ENCODE assay signal across 23 mouse cellular contexts in the genomic region with DNA sequence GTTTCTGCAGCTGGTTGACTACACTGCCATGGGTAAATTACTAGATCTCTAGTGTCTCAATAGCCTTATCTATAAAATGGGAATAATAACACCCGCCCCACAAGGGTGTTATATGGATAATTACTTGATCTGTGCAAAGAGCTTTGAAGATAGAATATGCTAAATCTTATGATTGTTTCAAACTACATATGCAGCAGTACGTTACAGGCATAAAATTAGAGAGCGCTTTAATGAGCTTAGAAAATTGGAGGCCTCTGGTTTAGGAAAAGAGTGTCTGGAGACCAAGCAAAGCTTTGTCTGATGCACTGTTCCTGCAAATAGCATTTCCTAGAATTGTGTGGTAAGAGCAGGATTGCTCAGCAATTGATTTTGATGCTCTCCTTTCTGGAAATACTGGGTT.
DNase-seq lines count a peak whose midpoint lies in the region; ATAC-seq lines count a peak whose summit lies in the region.
"Had no signal": no experiment of that assay in that cellular context is flagged by ENCODE, and none has a peak within 500 bp of the region (broad histone marks: within the 10 kb centered on the region; RNA-seq: fewer than 3 reads in every experiment).

No protein-coding gene starts in this region.

- no peak for ATAC-seq in hindbrain, embryonic 14.5 days (ENCODE audit: low FRiP score)
- no peak for ATAC-seq in hindbrain, embryonic 13.5 days (ENCODE audit: low FRiP score)
- no peak for ATAC-seq in midbrain, embryonic 12.5 days (ENCODE audit: low FRiP score, low read depth)
- no peak for ATAC-seq in midbrain, embryonic 11.5 days (ENCODE audit: low FRiP score)
- 0 out of 2 replicates have a peak, but pooled peaks have one; percentile 11 for ATAC-seq in midbrain, embryonic 15.5 days (replicated peaks)
- ATAC-seq in neural tube, embryonic 15.5 days (ENCODE audit: low FRiP score) = peak; percentile 67
- ATAC-seq: CD4-positive, CD25-positive, alpha-beta regulatory T cell, adult 4 months had no signal

- peak overlapping the region; percentile 64; the same call in 1 of the 2 replicates for H3K27ac ChIP-seq in hindbrain, embryonic 14.5 days
- H3K27ac ChIP-seq in hindbrain, embryonic 13.5 days = no peak overlapping the region
- 0 out of 2 replicates have a peak overlapping the region, but pooled peaks have one; percentile 12 for H3K27ac ChIP-seq in midbrain, embryonic 12.5 days (replicated peaks)
- H3K27ac ChIP-seq in midbrain, embryonic 11.5 days (ENCODE audit: low read depth, low read length) = no peak overlapping the region
- H3K27ac ChIP-seq in midbrain, embryonic 15.5 days = no peak overlapping the region
- no peak overlapping the region for H3K27ac ChIP-seq in midbrain, embryonic 10.5 days (replicated peaks)
- H3K27ac ChIP-seq in neural tube, embryonic 15.5 days (replicated peaks) = peak overlapping the region; percentile 48
- H3K27ac ChIP-seq: embryonic facial prominence, embryonic 10.5 days; embryonic facial prominence, embryonic 13.5 days; heart, adult 2 months had no signal

- no peaks in the 10 kb centered on the region for H3K9me3 ChIP-seq in hindbrain, embryonic 14.5 days (ENCODE audit: control insufficient read depth, low read length)
- H3K9me3 ChIP-seq in hindbrain, embryonic 13.5 days = no peaks in the 10 kb centered on the region
- no peaks in the 10 kb centered on the region for H3K9me3 ChIP-seq in midbrain, embryonic 12.5 days
- no peaks in the 10 kb centered on the region for H3K9me3 ChIP-seq in midbrain, embryonic 11.5 days (ENCODE audit: control insufficient read depth, low read length)
- no peaks in the 10 kb centered on the region for H3K9me3 ChIP-seq in midbrain, embryonic 15.5 days
- H3K9me3 ChIP-seq in midbrain, embryonic 10.5 days (replicated peaks) = no peaks in the 10 kb centered on the region
- no peaks in the 10 kb centered on the region for H3K9me3 ChIP-seq in neural tube, embryonic 15.5 days (replicated peaks)
- H3K9me3 ChIP-seq: embryonic facial prominence, embryonic 10.5 days; embryonic facial prominence, embryonic 13.5 days had no signal

- no peaks in the 10 kb centered on the region for H3K4me1 ChIP-seq in hindbrain, embryonic 14.5 days (replicated peaks; ENCODE audit: control insufficient read depth, insufficient read depth, low read length)
- peaks cover 8% of the 10 kb centered on the region; the same call in 1 of the 2 replicates for H3K4me1 ChIP-seq in hindbrain, embryonic 13.5 days (replicated peaks)
- peaks cover 14% of the 10 kb centered on the region for H3K4me1 ChIP-seq in midbrain, embryonic 12.5 days
- peaks cover 7% of the 10 kb centered on the region; the same call in 1 of the 2 replicates for H3K4me1 ChIP-seq in midbrain, embryonic 11.5 days (ENCODE audit: control insufficient read depth, insufficient read depth, low read length)
- H3K4me1 ChIP-seq in midbrain, embryonic 15.5 days = peaks cover 4% of the 10 kb centered on the region
- peaks cover 26% of the 10 kb centered on the region for H3K4me1 ChIP-seq in midbrain, embryonic 10.5 days
- peaks cover 3% of the 10 kb centered on the region; the same call in 1 of the 2 replicates for H3K4me1 ChIP-seq in neural tube, embryonic 15.5 days
- H3K4me1 ChIP-seq: embryonic facial prominence, embryonic 13.5 days had no signal

- no peaks in the 10 kb centered on the region for H3K27me3 ChIP-seq in hindbrain, embryonic 14.5 days (ENCODE audit: control insufficient read depth, insufficient read depth, low read length)
- no peaks in the 10 kb centered on the region for H3K27me3 ChIP-seq in hindbrain, embryonic 13.5 days
- H3K27me3 ChIP-seq in midbrain, embryonic 12.5 days = peaks cover 24% of the 10 kb centered on the region
- H3K27me3 ChIP-seq in midbrain, embryonic 11.5 days (ENCODE audit: control insufficient read depth, insufficient read depth, low read length) = no peaks in the 10 kb centered on the region
- no peaks in the 10 kb centered on the region for H3K27me3 ChIP-seq in midbrain, embryonic 15.5 days (replicated peaks)
- peaks cover 20% of the 10 kb centered on the region; the same call in 1 of the 2 replicates for H3K27me3 ChIP-seq in midbrain, embryonic 10.5 days (ENCODE audit: low read depth, poor library complexity, severe bottlenecking)
- no peaks in the 10 kb centered on the region for H3K27me3 ChIP-seq in neural tube, embryonic 15.5 days (replicated peaks)
- H3K27me3 ChIP-seq: embryonic facial prominence, embryonic 13.5 days had no signal

- no peak overlapping the region for H3K9ac ChIP-seq in hindbrain, embryonic 14.5 days
- H3K9ac ChIP-seq in hindbrain, embryonic 13.5 days = no peak overlapping the region
- H3K9ac ChIP-seq in midbrain, embryonic 12.5 days (replicated peaks) = no peak overlapping the region
- no peak overlapping the region for H3K9ac ChIP-seq in midbrain, embryonic 11.5 days (ENCODE audit: low read length)
- no peak overlapping the region for H3K9ac ChIP-seq in midbrain, embryonic 15.5 days
- H3K9ac ChIP-seq in neural tube, embryonic 15.5 days (replicated peaks) = no peak overlapping the region
- H3K9ac ChIP-seq: embryonic facial prominence, embryonic 13.5 days had no signal

- no peak overlapping the region for H3K4me3 ChIP-seq in hindbrain, embryonic 14.5 days (replicated peaks; ENCODE audit: low read length)
- no peak overlapping the region for H3K4me3 ChIP-seq in hindbrain, embryonic 13.5 days
- H3K4me3 ChIP-seq in midbrain, embryonic 12.5 days = no peak overlapping the region
- H3K4me3 ChIP-seq in midbrain, embryonic 11.5 days (ENCODE audit: low read depth, low read length) = no peak overlapping the region
- no peak overlapping the region for H3K4me3 ChIP-seq in midbrain, embryonic 15.5 days
- H3K4me3 ChIP-seq in midbrain, embryonic 10.5 days = no peak overlapping the region
- H3K4me3 ChIP-seq in neural tube, embryonic 15.5 days (replicated peaks) = no peak overlapping the region
- H3K4me3 ChIP-seq: embryonic facial prominence, embryonic 10.5 days; embryonic facial prominence, embryonic 13.5 days; erythroblast, embryonic 14.5 days; heart, adult 2 months had no signal

- H3K4me2 ChIP-seq in hindbrain, embryonic 14.5 days (replicated peaks) = no peak overlapping the region
- no peak overlapping the region for H3K4me2 ChIP-seq in hindbrain, embryonic 13.5 days
- no peak overlapping the region for H3K4me2 ChIP-seq in midbrain, embryonic 12.5 days (replicated peaks)
- H3K4me2 ChIP-seq in midbrain, embryonic 11.5 days = no peak overlapping the region
- H3K4me2 ChIP-seq in midbrain, embryonic 15.5 days = no peak overlapping the region
- H3K4me2 ChIP-seq in neural tube, embryonic 15.5 days = no peak overlapping the region
- H3K4me2 ChIP-seq: embryonic facial prominence, embryonic 13.5 days; heart, embryonic 11.5 days had no signal

- DNase-seq in hindbrain, embryonic 14.5 days (ENCODE audit: low spot score) = no peak
- DNase-seq in midbrain, embryonic 11.5 days (ENCODE audit: low spot score, missing footprints) = no peak
- DNase-seq in midbrain, embryonic 10.5 days (ENCODE audit: low spot score) = no peak
- DNase-seq in cerebellum, postnatal 4 days (ENCODE audit: low spot score in 2 of 2) = no peak
- DNase-seq: adrenal gland, adult 2 months; adrenal gland, postnatal 14 days; cerebellum, adult 11 months; cerebellum, adult 2 months; cerebellum, adult 9-11 months; cerebellum, postnatal 25 days; embryo, embryonic 11 days; gastrocnemius, postnatal 10 days; gastrocnemius, postnatal 36 days; heart, adult 2 months had no signal

- H3K36me3 ChIP-seq in hindbrain, embryonic 14.5 days (replicated peaks; ENCODE audit: control insufficient read depth, insufficient read depth) = no peaks in the 10 kb centered on the region
- H3K36me3 ChIP-seq in hindbrain, embryonic 13.5 days = no peaks in the 10 kb centered on the region
- H3K36me3 ChIP-seq in midbrain, embryonic 12.5 days = no peaks in the 10 kb centered on the region
- H3K36me3 ChIP-seq in midbrain, embryonic 11.5 days (ENCODE audit: control insufficient read depth, insufficient read depth, low read length) = no peaks in the 10 kb centered on the region
- no peaks in the 10 kb centered on the region for H3K36me3 ChIP-seq in midbrain, embryonic 15.5 days (replicated peaks)
- no peaks in the 10 kb centered on the region for H3K36me3 ChIP-seq in midbrain, embryonic 10.5 days
- H3K36me3 ChIP-seq in neural tube, embryonic 15.5 days = no peaks in the 10 kb centered on the region
- H3K36me3 ChIP-seq: embryonic facial prominence, embryonic 10.5 days; embryonic facial prominence, embryonic 13.5 days had no signal

- WGBS in hindbrain, embryonic 14.5 days = 82% methylated on average over 3 of the region's 3 CpGs
- 77% methylated on average over 3 of the region's 3 CpGs for WGBS in hindbrain, embryonic 13.5 days
- 86% methylated on average over 3 of the region's 3 CpGs for WGBS in midbrain, embryonic 12.5 days
- WGBS in midbrain, embryonic 11.5 days = 86% methylated on average over 3 of the region's 3 CpGs
- 69% methylated on average over 3 of the region's 3 CpGs for WGBS in midbrain, embryonic 15.5 days
- WGBS in midbrain, embryonic 10.5 days = 94% methylated on average over 3 of the region's 3 CpGs
- WGBS in neural tube, embryonic 15.5 days = 62% methylated on average over 3 of the region's 3 CpGs

Comparison
In these comparisons a context has a peak if more than half of its experiments do, and no peak if none do; other contexts are left out.
1. ATAC-seq: peak in midbrain, embryonic 15.5 days (single experiment) and neural tube, embryonic 15.5 days (single experiment); none in hindbrain, embryonic 14.5 days (single experiment), hindbrain, embryonic 13.5 days (single experiment), midbrain, embryonic 12.5 days (single experiment) and midbrain, embryonic 11.5 days (single experiment).
2. H3K27ac ChIP-seq: peak in hindbrain, embryonic 14.5 days (single experiment), midbrain, embryonic 12.5 days (single experiment) and neural tube, embryonic 15.5 days (single experiment); none in hindbrain, embryonic 13.5 days (single experiment), midbrain, embryonic 11.5 days (single experiment), midbrain, embryonic 15.5 days (single experiment) and midbrain, embryonic 10.5 days (single experiment).